Mouse (Mus musculus) megakaryocyte, embryonic 14.5 days (primary cell): Measurements from ENCODE around the gene Dusp1.

Source experiments
- FLI1 ChIP-seq: IDR thresholded peaks from 2 replicates; pipeline ENCODE4 v1.6.1; 2012; ENCODE audit warnings: low read length, inconsistent platforms, mixed read lengths
- GATA1 ChIP-seq: IDR thresholded peaks from 3 replicates; pipeline ENCODE4 v1.6.1; 2012; ENCODE audit warnings: mixed read lengths, low read length, inconsistent platforms, borderline replicate concordance

GRCm38 (mm10) chr17:26515675-26516074 lies 46.3 kb downstream of the Dusp1 start:
- no peak for TF ChIP-seq FLI1
- TF ChIP-seq GATA1: no peak
